In genomic region chr6:125008586-125009128, GRCm38 (mm10) we compare ENCODE assay signal across 8 mouse cellular contexts. TPM values are rescaled to one million over a fixed set of nuclear protein-coding genes. Genes with fewer than 3 reads are reported as not detected.
DNase-seq lines count a peak whose midpoint lies in the region; ATAC-seq and TF ChIP-seq lines count a peak whose summit lies in the region.

No protein-coding gene starts in this region.

- H3K9me3 ChIP-seq in heart, embryonic 12.5 days (replicated peaks): no peaks in the 10 kb centered on the region
- H3K9me3 ChIP-seq in kidney, postnatal 0 days (replicated peaks; ENCODE audit: low read length): no peaks in the 10 kb centered on the region
- no peaks in the 10 kb centered on the region for H3K9me3 ChIP-seq in liver, embryonic 11.5 days (ENCODE audit: control insufficient read depth, low read length)
- no peaks in the 10 kb centered on the region for H3K9me3 ChIP-seq in stomach, embryonic 14.5 days (ENCODE audit: control insufficient read depth, low read depth, low read length)

- peak overlapping the region; percentile 92 for H3K4me3 ChIP-seq in heart, embryonic 12.5 days
- peak overlapping the region; percentile 88 for H3K4me3 ChIP-seq in kidney, postnatal 0 days (replicated peaks; ENCODE audit: low read depth, low read length)
- peak overlapping the region; percentile 85 for H3K4me3 ChIP-seq in liver, embryonic 11.5 days (ENCODE audit: low read depth, low read length)
- peak overlapping the region; percentile 70 for H3K4me3 ChIP-seq in stomach, embryonic 14.5 days (ENCODE audit: low read depth, low read length)

- H3K27ac ChIP-seq in heart, embryonic 12.5 days (ENCODE audit: poor library complexity, severe bottlenecking): peak overlapping the region; percentile 100
- peak overlapping the region; percentile 98 for H3K27ac ChIP-seq in kidney, postnatal 0 days
- H3K27ac ChIP-seq in liver, embryonic 11.5 days (ENCODE audit: low read depth, low read length): peak overlapping the region; percentile 95
- H3K27ac ChIP-seq in stomach, embryonic 14.5 days (ENCODE audit: low read length): peak overlapping the region; percentile 99

- H3K4me2 ChIP-seq in heart, embryonic 12.5 days: peak overlapping the region; percentile 89
- H3K4me2 ChIP-seq in kidney, postnatal 0 days (ENCODE audit: low read length): peak overlapping the region; percentile 70
- peak overlapping the region; percentile 84 for H3K4me2 ChIP-seq in liver, embryonic 11.5 days
- H3K4me2 ChIP-seq in stomach, embryonic 14.5 days (replicated peaks; ENCODE audit: low read depth, low read length): peak overlapping the region; percentile 67

- under 1% methylated on average over 32 of the region's 34 CpGs for WGBS in heart, embryonic 12.5 days
- under 1% methylated on average over 33 of the region's 34 CpGs for WGBS in kidney, postnatal 0 days
- WGBS in liver, embryonic 11.5 days: under 1% methylated on average over 32 of the region's 34 CpGs
- under 1% methylated on average over 33 of the region's 34 CpGs for WGBS in stomach, embryonic 14.5 days

- TF ChIP-seq CTCF in kidney, postnatal 0 days (IDR thresholded peaks at IDR 0.05; ENCODE audit: low read depth): no peak

- no peaks in the 10 kb centered on the region for H3K27me3 ChIP-seq in heart, embryonic 12.5 days (replicated peaks)
- H3K27me3 ChIP-seq in kidney, postnatal 0 days (ENCODE audit: insufficient read depth, low read length): no peaks in the 10 kb centered on the region
- H3K27me3 ChIP-seq in liver, embryonic 11.5 days (replicated peaks; ENCODE audit: control insufficient read depth, insufficient read depth, low read length): no peaks in the 10 kb centered on the region
- H3K27me3 ChIP-seq in stomach, embryonic 14.5 days (ENCODE audit: control insufficient read depth, insufficient read depth, low read length): no peaks in the 10 kb centered on the region

- peak; percentile 98 for DNase-seq in CD4-positive helper T cell, adult 2 months (ENCODE audit: low read depth, low spot score)
- DNase-seq in brain, embryonic 18.5 days (ENCODE audit: low read depth, low spot score): peak; percentile 99
- peak; percentile 99 for DNase-seq in kidney, postnatal 0 days (ENCODE audit: low spot score)
- DNase-seq in liver, embryonic 11.5 days (ENCODE audit: low spot score): peak; percentile 95
- peak; percentile 97 for DNase-seq in naive thymus-derived CD4-positive, alpha-beta T cell, adult 2 months (ENCODE audit: low read depth)

- peaks cover 46% of the 10 kb centered on the region for H3K4me1 ChIP-seq in heart, embryonic 12.5 days (replicated peaks)
- 0 out of 2 replicates have a peak, but pooled peaks cover 7% of the 10 kb centered on the region for H3K4me1 ChIP-seq in kidney, postnatal 0 days (replicated peaks; ENCODE audit: insufficient read depth, low read length)
- H3K4me1 ChIP-seq in liver, embryonic 11.5 days (replicated peaks; ENCODE audit: control insufficient read depth, insufficient read depth, low read length): peaks cover 12% of the 10 kb centered on the region
- peaks cover 13% of the 10 kb centered on the region; the same call in 1 of the 2 replicates for H3K4me1 ChIP-seq in stomach, embryonic 14.5 days (ENCODE audit: control insufficient read depth, insufficient read depth, low read length)

- H3K36me3 ChIP-seq in heart, embryonic 12.5 days: peaks cover 28% of the 10 kb centered on the region
- peaks cover 11% of the 10 kb centered on the region; the same call in 1 of the 2 replicates for H3K36me3 ChIP-seq in kidney, postnatal 0 days (ENCODE audit: insufficient read depth, low read length)
- peaks cover 13% of the 10 kb centered on the region for H3K36me3 ChIP-seq in liver, embryonic 11.5 days (ENCODE audit: control insufficient read depth, insufficient read depth, low read length)
- peaks cover 22% of the 10 kb centered on the region; the same call in 1 of the 2 replicates for H3K36me3 ChIP-seq in stomach, embryonic 14.5 days (ENCODE audit: control insufficient read depth, insufficient read depth, low read length)

- H3K9ac ChIP-seq in heart, embryonic 12.5 days: peak overlapping the region; percentile 100
- peak overlapping the region; percentile 94 for H3K9ac ChIP-seq in kidney, postnatal 0 days (ENCODE audit: low read depth, low read length)
- peak overlapping the region; percentile 94 for H3K9ac ChIP-seq in liver, embryonic 11.5 days (ENCODE audit: low read depth, low read length)
- H3K9ac ChIP-seq in stomach, embryonic 14.5 days (replicated peaks; ENCODE audit: low read depth, low read length): peak overlapping the region; percentile 95

- peak; percentile 99 for ATAC-seq in erythroid progenitor cell, adult 5-6 weeks (replicated peaks; ENCODE audit: low FRiP score, poor library complexity, severe bottlenecking)
- ATAC-seq in heart, embryonic 12.5 days (ENCODE audit: insufficient number of reproducible peaks, low FRiP score): peak; percentile 96
- peak; percentile 97 for ATAC-seq in kidney, postnatal 0 days (replicated peaks; ENCODE audit: low FRiP score, low read depth)
- peak; percentile 97 for ATAC-seq in liver, embryonic 11.5 days (replicated peaks; ENCODE audit: low FRiP score)
- peak; percentile 97 for ATAC-seq in stomach, embryonic 14.5 days (ENCODE audit: insufficient number of reproducible peaks, insufficient read depth, low FRiP score, low read depth)

RNA-seq across cellular contexts. Expression of gene Zfp384, which starts 0.3 kb away (rescaled TPM):
- 49.4 and 54.1 TPM in 2 replicates for total RNA-seq in erythroid progenitor cell, adult 5-6 weeks (2015; ENCODE audit: low replicate concordance)
- 25.8 and 41.2 TPM in 2 replicates for total RNA-seq in erythroid progenitor cell, adult 5-6 weeks (2017; ENCODE audit: low replicate concordance)
- polyA plus RNA-seq in heart, embryonic 12.5 days (2016; fragmentation: Nextera tagmentation; extraction: Ambion mirVana): 12.2 and 13.6 TPM in 2 replicates
- polyA plus RNA-seq in kidney, postnatal 0 days (2015; fragmentation: Nextera tagmentation; extraction: Ambion mirVana): 11.3 and 11.4 TPM in 2 replicates
- polyA plus RNA-seq in liver, embryonic 11.5 days (2014; fragmentation: Nextera tagmentation; extraction: Ambion mirVana): 7.6 and 7.9 TPM in 2 replicates
- polyA plus RNA-seq in stomach, embryonic 14.5 days (2014; fragmentation: Nextera tagmentation; extraction: Ambion mirVana): 15.1 and 15.7 TPM in 2 replicates

RNA-seq across cellular contexts. Expression of gene Pianp, which starts 12.2 kb away (rescaled TPM):
- total RNA-seq in erythroid progenitor cell, adult 5-6 weeks (2015; ENCODE audit: low replicate concordance): not detected in 2 replicates
- not detected in 2 replicates for total RNA-seq in erythroid progenitor cell, adult 5-6 weeks (2017; ENCODE audit: low replicate concordance)
- polyA plus RNA-seq in heart, embryonic 12.5 days (2016; fragmentation: Nextera tagmentation; extraction: Ambion mirVana): 0.39 and 0.45 TPM in 2 replicates
- polyA plus RNA-seq in kidney, postnatal 0 days (2015; fragmentation: Nextera tagmentation; extraction: Ambion mirVana): 2.0 and 2.1 TPM in 2 replicates
- polyA plus RNA-seq in liver, embryonic 11.5 days (2014; fragmentation: Nextera tagmentation; extraction: Ambion mirVana): 0.30 and 0.40 TPM in 2 replicates
- 4.4 and 6.0 TPM in 2 replicates for polyA plus RNA-seq in stomach, embryonic 14.5 days (2014; fragmentation: Nextera tagmentation; extraction: Ambion mirVana)

RNA-seq across cellular contexts. Expression of gene Ing4, which starts 30.9 kb away (rescaled TPM):
- 5.0 and 5.4 TPM in 2 replicates for total RNA-seq in erythroid progenitor cell, adult 5-6 weeks (2015; ENCODE audit: low replicate concordance)
- 59.6 and 60.0 TPM in 2 replicates for total RNA-seq in erythroid progenitor cell, adult 5-6 weeks (2017; ENCODE audit: low replicate concordance)
- polyA plus RNA-seq in heart, embryonic 12.5 days (2016; fragmentation: Nextera tagmentation; extraction: Ambion mirVana): 76.7 and 81.8 TPM in 2 replicates
- polyA plus RNA-seq in kidney, postnatal 0 days (2015; fragmentation: Nextera tagmentation; extraction: Ambion mirVana): 118 and 119 TPM in 2 replicates
- polyA plus RNA-seq in liver, embryonic 11.5 days (2014; fragmentation: Nextera tagmentation; extraction: Ambion mirVana): 60.0 and 63.8 TPM in 2 replicates
- polyA plus RNA-seq in stomach, embryonic 14.5 days (2014; fragmentation: Nextera tagmentation; extraction: Ambion mirVana): 118 and 119 TPM in 2 replicates

RNA-seq across cellular contexts. Expression of gene Acrbp, which starts 40.8 kb away (rescaled TPM):
- total RNA-seq in erythroid progenitor cell, adult 5-6 weeks (2015; ENCODE audit: low replicate concordance): 4.3 and 9.6 TPM in 2 replicates
- 0.68 and 9.4 TPM in 2 replicates for total RNA-seq in erythroid progenitor cell, adult 5-6 weeks (2017; ENCODE audit: low replicate concordance)
- polyA plus RNA-seq in heart, embryonic 12.5 days (2016; fragmentation: Nextera tagmentation; extraction: Ambion mirVana): 5.1 and 6.9 TPM in 2 replicates
- polyA plus RNA-seq in kidney, postnatal 0 days (2015; fragmentation: Nextera tagmentation; extraction: Ambion mirVana): 4.2 and 4.5 TPM in 2 replicates
- polyA plus RNA-seq in liver, embryonic 11.5 days (2014; fragmentation: Nextera tagmentation; extraction: Ambion mirVana): 6.0 and 7.4 TPM in 2 replicates
- polyA plus RNA-seq in stomach, embryonic 14.5 days (2014; fragmentation: Nextera tagmentation; extraction: Ambion mirVana): 15.8 and 18.6 TPM in 2 replicates

RNA-seq across cellular contexts. Expression of gene Cops7a, which starts 43.3 kb away (rescaled TPM):
- 14.3 and 17.3 TPM in 2 replicates for total RNA-seq in erythroid progenitor cell, adult 5-6 weeks (2015; ENCODE audit: low replicate concordance)
- total RNA-seq in erythroid progenitor cell, adult 5-6 weeks (2017; ENCODE audit: low replicate concordance): 4.1 and 4.9 TPM in 2 replicates
- 148 and 149 TPM in 2 replicates for polyA plus RNA-seq in heart, embryonic 12.5 days (2016; fragmentation: Nextera tagmentation; extraction: Ambion mirVana)
- polyA plus RNA-seq in kidney, postnatal 0 days (2015; fragmentation: Nextera tagmentation; extraction: Ambion mirVana): 153 and 157 TPM in 2 replicates
- polyA plus RNA-seq in liver, embryonic 11.5 days (2014; fragmentation: Nextera tagmentation; extraction: Ambion mirVana): 147 and 159 TPM in 2 replicates
- 139 and 141 TPM in 2 replicates for polyA plus RNA-seq in stomach, embryonic 14.5 days (2014; fragmentation: Nextera tagmentation; extraction: Ambion mirVana)

Comparison
In these comparisons a context has a peak if more than half of its experiments do, and no peak if none do; other contexts are left out.
1. Peak in every context shown above with its lines: DNase-seq, ATAC-seq, H3K4me3 ChIP-seq and H3K27ac ChIP-seq.